Mouse (Mus musculus) forebrain, embryonic 11.5 days (tissue): ENCODE data around the gene Gm3106. TPM values are rescaled to one million over a fixed set of nuclear protein-coding genes. Genes with fewer than 3 reads are reported as not detected.
"Not testable (repeated sequence)": the region's sequence is repeated elsewhere in the genome, so short reads cannot be mapped to it uniquely, and the experiment has no call there.

Source experiments
- ATAC-seq: fragments of 200-750 bp; cut with Nextera tagmentation; replicated peaks from 2 replicates; pipeline ENCODE4 v1.8.0; 2017; ENCODE audit warnings: moderate TSS enrichment; ENCODE audit not compliant: low FRiP score
- DNase-seq: peaks from one replicate; pipeline ENCODE4 v3.0.0-alpha.2; 2017; ENCODE audit warnings: low spot score
- H3K27ac ChIP-seq: fragments of 300-500 bp; sonication (generic); 2 replicates; pipeline ENCODE4 v1.5.1; 2014; ENCODE audit warnings: low read depth, low read length
- H3K27me3 ChIP-seq: fragments of 300-500 bp; sonication (generic); 2 replicates; pipeline ENCODE4 v1.6.1; 2014; ENCODE audit warnings: mild to moderate bottlenecking, low read length, mixed read lengths; ENCODE audit not compliant: control insufficient read depth, insufficient read depth
- H3K36me3 ChIP-seq: fragments of 300-500 bp; sonication (generic); 2 replicates; pipeline ENCODE4 v1.6.1; 2014; ENCODE audit warnings: mild to moderate bottlenecking, low read length, moderate library complexity, mixed read lengths; ENCODE audit not compliant: control insufficient read depth, insufficient read depth
- H3K4me1 ChIP-seq: fragments of 300-500 bp; sonication (generic); replicated peaks from 2 replicates; pipeline ENCODE4 v1.6.1; 2014; ENCODE audit warnings: low read length, mixed read lengths; ENCODE audit not compliant: control insufficient read depth, insufficient read depth
- H3K4me2 ChIP-seq: fragments of 300-500 bp; sonication (generic); 2 replicates; pipeline ENCODE4 v1.6.1; 2014; ENCODE audit warnings: low read depth, mild to moderate bottlenecking, low read length, moderate library complexity, mixed read lengths; ENCODE audit not compliant: severe bottlenecking
- H3K4me3 ChIP-seq: fragments of 300-500 bp; sonication (generic); 2 replicates; pipeline ENCODE4 v1.5.1; 2014; ENCODE audit warnings: low read depth, low read length
- H3K9ac ChIP-seq: fragments of 300-500 bp; sonication (generic); 2 replicates; pipeline ENCODE4 v1.6.1; 2014; ENCODE audit warnings: low read length
- H3K9me3 ChIP-seq: fragments of 300-500 bp; sonication (generic); 2 replicates; pipeline ENCODE4 v1.6.1; 2016; ENCODE audit warnings: low read length, mixed read lengths; ENCODE audit not compliant: control insufficient read depth
- WGBS: fragments of 180-500 bp; shearing (Covaris S2); extraction: QIAGEN DNeasy Blood & Tissue Kit; methylation state at CpG from one replicate; pipeline ENCODE4 v1.1.7; 2014; 5-methylcytosine and 5-hydroxymethylcytosine counted together
- polyA plus RNA-seq: library from polyadenylated mRNA; unstranded; fragments of >200 nt; fragmentation: Nextera tagmentation; extraction: Ambion mirVana; gene quantifications from 2 replicates; pipeline ENCODE4 v1.2.1, GENCODE M21; 2014

Gm3106 gene
- not detected in 2 replicates for polyA plus RNA-seq

- not testable (repeated sequence) for ATAC-seq, H3K36me3 ChIP-seq, H3K9ac ChIP-seq
Measured at GRCm38 (mm10) chr5:94217705-94218104, at the start of gene Gm3106. Gene Gm3106 (plus strand): TSS chr5:94218005.

More at GRCm38 (mm10) chr5:94217705-94218104, at the start of gene Gm3106:
- not testable (repeated sequence) for H3K9me3 ChIP-seq, H3K4me2 ChIP-seq, H3K4me3 ChIP-seq, H3K4me1 ChIP-seq, DNase-seq, H3K27me3 ChIP-seq, H3K27ac ChIP-seq
- no CpG with 5 or more reads among the region's 2 CpGs for WGBS

Other genes starting within 250 kb of the Gm3106 start
- not detected in 2 replicates for gene BC061212, start 147.5 kb upstream of the Gm3106 start, polyA plus RNA-seq
- not detected in 2 replicates for gene Gm6351, start 141.6 kb upstream of the Gm3106 start, polyA plus RNA-seq
- not detected in 2 replicates for gene A430089I19Rik, start 88.8 kb downstream of the Gm3106 start, polyA plus RNA-seq
- gene Gm6502, start 96.4 kb downstream of the Gm3106 start, polyA plus RNA-seq = not detected in 2 replicates
- gene AA792892, start 121.7 kb downstream of the Gm3106 start, polyA plus RNA-seq = not detected in 2 replicates
- not detected in 2 replicates for gene Gm7682, start 227.8 kb downstream of the Gm3106 start, polyA plus RNA-seq